Mouse (Mus musculus): Measurements from ENCODE around the gene Cyp2j13.
"Not testable (repeated sequence)": the region's sequence is repeated elsewhere in the genome, so short reads cannot be mapped to it uniquely, and the experiment has no call there.

Cyp2j13 gene

GRCm38 (mm10) chr4:96077261-96078125 lies at the start of gene Cyp2j13:
TSS of gene Cyp2j13 (minus strand) at chr4:96077546.
- no peak for DNase-seq (ENCODE audit: low spot score)

- no peak for DNase-seq (ENCODE audit: low spot score)
Observed at GRCm38 (mm10) chr4:96096841-96097240, 19.5 kb upstream of the Cyp2j13 start.

GRCm38 (mm10) chr4:96091869-96092268 lies 14.5 kb upstream of the Cyp2j13 start:
- DNase-seq (ENCODE audit: low spot score): no peak

- DNase-seq (ENCODE audit: low spot score): not testable (repeated sequence)
Observed at GRCm38 (mm10) chr4:96089356-96090048, 12.2 kb upstream of the Cyp2j13 start.

- no peak for DNase-seq (ENCODE audit: low spot score)
Observed at GRCm38 (mm10) chr4:96078308-96078707, 962 bp upstream of the Cyp2j13 start.

GRCm38 (mm10) chr4:96062045-96062444 lies 15.3 kb downstream of the Cyp2j13 start:
- no peak for DNase-seq (ENCODE audit: low spot score)

GRCm38 (mm10) chr4:96060106-96060505 lies 17.2 kb downstream of the Cyp2j13 start:
- no peak for DNase-seq (ENCODE audit: low spot score)

GRCm38 (mm10) chr4:96028412-96028811 lies 48.9 kb downstream of the Cyp2j13 start:
- no peak for DNase-seq (ENCODE audit: low spot score)

GRCm38 (mm10) chr4:96022803-96023202 lies 54.5 kb downstream of the Cyp2j13 start:
- no peak for DNase-seq (ENCODE audit: low spot score)

- DNase-seq (ENCODE audit: low spot score): no peak
Observed at GRCm38 (mm10) chr4:96016875-96017274, 60.5 kb downstream of the Cyp2j13 start.

GRCm38 (mm10) chr4:95982221-95982620 lies 95.1 kb downstream of the Cyp2j13 start:
- DNase-seq (ENCODE audit: low spot score): not testable (repeated sequence)
